Mouse (Mus musculus) heart, postnatal 0 days (tissue): ENCODE measurements around the gene Glra3. TPM values are rescaled to one million over a fixed set of nuclear protein-coding genes. Genes with fewer than 3 reads are reported as not detected.

Experiments
- ATAC-seq: fragments of 200-750 bp; cut with Nextera tagmentation; 2 replicates; pipeline ENCODE4 v1.8.0; 2017; ENCODE audit warnings: low read depth, moderate number of reproducible peaks, moderate library complexity; ENCODE audit not compliant: insufficient read depth
- DNase-seq: peaks from one replicate; pipeline ENCODE4 v3.0.0-alpha.2; 2016; ENCODE audit warnings: low spot score
- H3K27ac ChIP-seq: fragments of 300-500 bp; sonication (generic); 2 replicates; pipeline ENCODE4 v1.5.1; 2014; ENCODE audit warnings: low read depth, mild to moderate bottlenecking
- H3K27me3 ChIP-seq: fragments of 300-500 bp; sonication (generic); 2 replicates; pipeline ENCODE4 v1.6.1; 2014; ENCODE audit warnings: low read length, mixed read lengths; ENCODE audit not compliant: control insufficient read depth, insufficient read depth
- H3K36me3 ChIP-seq: fragments of 300-500 bp; sonication (generic); replicated peaks from 2 replicates; pipeline ENCODE4 v1.6.1; 2014; ENCODE audit warnings: low read length, mixed read lengths; ENCODE audit not compliant: control insufficient read depth, insufficient read depth
- H3K4me1 ChIP-seq: fragments of 300-500 bp; sonication (generic); 2 replicates; pipeline ENCODE4 v1.6.1; 2014; ENCODE audit warnings: antibody characterized with exemption; ENCODE audit not compliant: control insufficient read depth, insufficient read depth
- H3K4me2 ChIP-seq: fragments of 300-500 bp; sonication (generic); 2 replicates; pipeline ENCODE4 v1.6.1; 2014; ENCODE audit warnings: low read depth, mild to moderate bottlenecking, low read length, moderate library complexity
- H3K4me3 ChIP-seq: fragments of 300-500 bp; sonication (generic); 2 replicates; pipeline ENCODE4 v1.5.1; 2014; ENCODE audit warnings: low read depth, low read length
- H3K9ac ChIP-seq: fragments of 300-500 bp; sonication (generic); replicated peaks from 2 replicates; pipeline ENCODE4 v1.6.1; 2014; ENCODE audit warnings: low read depth, low read length, mixed read lengths
- H3K9me3 ChIP-seq: fragments of 300-500 bp; sonication (generic); replicated peaks from 2 replicates; pipeline ENCODE4 v1.6.1; 2016; ENCODE audit warnings: low read length; ENCODE audit not compliant: control insufficient read depth
- CTCF ChIP-seq: IDR thresholded peaks from 2 replicates; pipeline ENCODE4 v1.5.1; 2016; ENCODE audit warnings: antibody characterized with exemption, control low read depth, low read depth
- EP300 ChIP-seq: IDR thresholded peaks from 2 replicates; pipeline ENCODE4 v1.6.1; 2016; ENCODE audit warnings: antibody characterized with exemption, low read depth
- WGBS: fragments of 180-500 bp; shearing (Covaris S2); extraction: QIAGEN DNeasy Blood & Tissue Kit; methylation state at CpG from one replicate; pipeline ENCODE4 v1.1.7; 2014; 5-methylcytosine and 5-hydroxymethylcytosine counted together
- polyA plus RNA-seq: library from polyadenylated mRNA; unstranded; fragments of >200 nt; fragmentation: Nextera tagmentation; extraction: Ambion mirVana; gene quantifications from 2 replicates; pipeline ENCODE4 v1.2.1, GENCODE M21; 2015
- total RNA-seq: library from RNA; depleted of rRNA; stranded (reverse); fragments of >200 nt; gene quantifications from 2 replicates; pipeline ENCODE4 v1.2.3, GENCODE M21; 2014; ENCODE audit warnings: low replicate concordance; rRNA removed

The Glra3 gene
- total and polyA plus RNA-seq, 2 experiments from 2014 or later = not detected

DNA sequence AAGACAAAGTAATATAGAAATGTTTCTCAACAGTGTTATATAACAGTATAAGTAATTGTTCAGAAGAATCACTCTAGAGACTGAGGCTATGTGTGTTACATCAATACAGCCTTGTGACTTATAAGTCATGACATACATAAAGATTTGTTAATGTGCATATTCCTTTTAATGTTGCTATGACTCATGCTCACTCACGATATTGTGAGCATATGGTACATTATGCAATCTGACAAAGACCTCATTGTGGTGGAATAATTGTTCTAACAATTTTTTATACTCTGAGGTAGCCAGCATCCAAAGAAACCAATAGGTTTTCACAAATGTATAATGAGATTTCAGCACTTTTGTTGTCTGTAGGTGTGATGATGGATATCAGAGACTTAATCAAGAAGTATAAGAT, 210.4 kb downstream of the Glra3 start:
- Histone ChIP-seq H3K27me3 (no peaks in the 10 kb centered on the region), H3K4me1 (no peaks in the 10 kb centered on the region), H3K4me3 (no peak overlapping the region), H3K4me2 (no peak overlapping the region), H3K9me3 (no peaks in the 10 kb centered on the region), H3K27ac (no peak overlapping the region), H3K9ac (no peak overlapping the region), H3K36me3 (no peaks in the 10 kb centered on the region)
- DNase-seq (no peak), ATAC-seq (no peak)
- 54% methylated on average over 1 of the region's 1 CpGs for WGBS
- TF ChIP-seq EP300 = no peak

DNA sequence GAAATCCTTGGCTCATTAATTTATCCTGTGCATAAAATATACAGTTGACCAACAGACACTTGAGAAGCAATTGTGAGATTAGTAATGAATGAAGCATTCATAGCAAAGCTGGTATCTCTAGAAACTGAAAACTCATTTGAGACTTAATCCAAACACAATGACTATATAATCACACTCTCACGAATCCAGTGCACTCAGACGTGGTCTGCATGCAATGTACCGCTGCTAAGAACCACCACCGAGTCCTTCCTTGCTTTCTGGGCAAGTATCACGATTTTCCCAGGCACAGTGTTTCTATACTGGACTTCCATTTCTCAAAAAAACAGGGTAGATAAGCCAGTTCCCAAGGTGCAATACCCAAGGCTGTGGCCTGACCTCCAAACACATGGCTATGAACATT, 211.3 kb downstream of the Glra3 start:
- Histone ChIP-seq H3K36me3 (no peaks in the 10 kb centered on the region), H3K27ac (no peak overlapping the region)

DNA sequence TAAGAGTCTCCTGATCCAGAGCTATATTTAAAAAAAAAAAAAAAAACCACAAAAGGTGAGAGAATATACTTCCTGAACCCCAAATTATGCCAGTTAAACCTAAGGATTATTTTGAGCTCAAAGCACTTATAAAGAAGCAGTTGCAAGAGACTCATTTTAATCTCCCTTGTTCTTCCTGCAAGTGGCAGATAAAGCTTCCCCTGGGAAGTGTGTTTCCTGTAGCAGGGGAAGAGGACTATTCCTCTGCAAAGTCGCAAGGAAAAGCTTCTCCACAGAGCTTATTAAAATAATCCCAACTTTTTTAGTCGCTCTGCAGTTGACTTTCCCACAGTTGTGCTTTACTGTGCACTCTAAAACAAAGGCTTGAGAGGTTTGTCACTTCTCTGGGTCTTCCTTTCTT, 218.7 kb downstream of the Glra3 start:
- Histone ChIP-seq H3K9me3 (no peaks in the 10 kb centered on the region), H3K9ac (no peak overlapping the region), H3K4me2 (no peak overlapping the region), H3K27ac (no peak overlapping the region), H3K36me3 (no peaks in the 10 kb centered on the region), H3K4me1 (no peaks in the 10 kb centered on the region), H3K27me3 (no peaks in the 10 kb centered on the region), H3K4me3 (no peak overlapping the region)
- 21% methylated on average over 2 of the region's 2 CpGs for WGBS
- TF ChIP-seq EP300 (no peak), CTCF (no peak)
- ATAC-seq (no peak), DNase-seq (peak; percentile 27)

More for the DNA sequence above, 211.3 kb downstream of the Glra3 start:
- ATAC-seq (no peak), DNase-seq (no peak)
- no peak overlapping the region for H3K4me2 ChIP-seq
- H3K9me3 ChIP-seq = no peaks in the 10 kb centered on the region
- H3K4me3 ChIP-seq = no peak overlapping the region
- TF ChIP-seq EP300 = no peak
- TF ChIP-seq CTCF = no peak
- no peaks in the 10 kb centered on the region for H3K4me1 ChIP-seq
- WGBS = 78% methylated on average over 5 of the region's 5 CpGs
- no peak overlapping the region for H3K9ac ChIP-seq
- H3K27me3 ChIP-seq = no peaks in the 10 kb centered on the region

Other genes starting within 250 kb of the Glra3 start
- gene Adam29, start 33.5 kb upstream of the Glra3 start, total RNA-seq = not detected in 2 replicates
- not detected in 2 replicates for gene Adam29, start 33.5 kb upstream of the Glra3 start, polyA plus RNA-seq